Mouse (Mus musculus): ENCODE results near the gene Lonp2. TPM values are rescaled to one million over a fixed set of nuclear protein-coding genes. Genes with fewer than 3 reads are reported as not detected.

The Lonp2 gene
- total and polyA plus RNA-seq, 3 experiments = 42.5 to 73.4 (median 47.8) TPM

GRCm38 (mm10) chr8:86686629-86687028 is 62.8 kb downstream of the Lonp2 start:
- H3K4me1 ChIP-seq (ENCODE audit: insufficient read depth, low read depth, low read length) = no peaks in the 10 kb centered on the region
- peaks cover 44% of the 10 kb centered on the region for H3K36me3 ChIP-seq (replicated peaks)
- no peaks in the 10 kb centered on the region for H3K27me3 ChIP-seq (ENCODE audit: insufficient read depth, low read length)
- H3K9me3 ChIP-seq (replicated peaks) = no peaks in the 10 kb centered on the region
- ATAC-seq (ENCODE audit: extremely low read depth, insufficient number of reproducible peaks, low FRiP score, poor library complexity, severe bottlenecking) = no peak
- DNase-seq (ENCODE audit: low spot score) = no peak
- no peak overlapping the region for H3K4me3 ChIP-seq (ENCODE audit: low read depth, low read length)
- no peak for TF ChIP-seq GATA2 (IDR thresholded peaks at IDR 0.05; ENCODE audit: borderline replicate concordance, low read depth, low read length)
- no peak for TF ChIP-seq CTCF (IDR thresholded peaks at IDR 0.05; ENCODE audit: low read depth, low read length)
- TF ChIP-seq GATA1 (IDR thresholded peaks at IDR 0.05; ENCODE audit: borderline replicate concordance, low read length) = no peak
- no peak for TF ChIP-seq POLR2AphosphoS5 (IDR thresholded peaks at IDR 0.05; ENCODE audit: insufficient replicate concordance, low read depth, low read length)
- TF ChIP-seq TAL1 (conservative IDR thresholded peaks at IDR 0.05; ENCODE audit: low read depth, low read length) = no peak

DNA sequence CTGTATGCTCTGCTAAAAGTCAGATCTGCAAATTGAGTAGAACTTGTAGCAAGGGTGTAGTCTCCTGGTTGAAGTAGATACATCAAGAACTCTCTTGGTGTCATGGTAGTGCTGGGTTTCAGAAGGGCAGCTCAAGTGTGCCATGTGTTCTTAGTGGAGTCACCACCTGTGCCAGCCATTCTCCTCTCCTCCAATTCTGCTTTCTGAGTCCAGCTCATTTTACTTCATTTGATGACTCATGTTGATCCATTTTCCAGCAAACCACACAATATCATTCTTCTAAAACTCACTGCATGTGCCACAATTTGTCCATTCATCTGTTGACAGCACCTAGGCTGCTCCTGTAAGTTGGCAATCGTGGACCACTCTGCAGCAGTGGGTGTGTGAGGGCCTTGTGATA is 68.3 kb downstream of the Lonp2 start:
- no peak for DNase-seq (ENCODE audit: low spot score)
- no peak for ATAC-seq (ENCODE audit: extremely low read depth, insufficient number of reproducible peaks, low FRiP score, poor library complexity, severe bottlenecking)

DNA sequence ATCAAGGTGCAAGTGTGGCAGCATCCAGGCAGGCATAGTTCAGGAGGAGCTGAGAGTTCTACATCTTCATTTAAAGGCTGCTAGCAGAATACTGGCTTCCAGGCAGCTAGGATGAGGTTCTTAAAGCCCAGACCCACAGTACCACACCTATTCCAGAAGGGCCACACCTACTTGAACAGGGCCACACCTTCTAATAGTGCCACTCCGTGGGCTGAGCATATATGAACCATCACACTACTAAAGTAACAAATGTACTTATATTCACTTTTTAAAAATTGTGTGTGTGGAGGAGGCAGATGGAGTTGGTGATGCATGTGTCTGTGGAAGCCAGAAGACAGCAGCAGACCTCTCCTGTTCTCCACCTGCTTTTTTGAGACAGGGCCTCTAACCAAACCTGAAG is 70.2 kb downstream of the Lonp2 start:
- no peak for DNase-seq (ENCODE audit: low spot score)
- no peak overlapping the region for H3K4me3 ChIP-seq (ENCODE audit: low read depth, low read length)
- no peaks in the 10 kb centered on the region for H3K9me3 ChIP-seq (replicated peaks)
- no peak for ATAC-seq (ENCODE audit: extremely low read depth, insufficient number of reproducible peaks, low FRiP score, poor library complexity, severe bottlenecking)
- no peaks in the 10 kb centered on the region for H3K27me3 ChIP-seq (ENCODE audit: insufficient read depth, low read length)
- H3K36me3 ChIP-seq (replicated peaks) = peaks cover 61% of the 10 kb centered on the region
- H3K4me1 ChIP-seq (ENCODE audit: insufficient read depth, low read depth, low read length) = peaks cover 2% of the 10 kb centered on the region
- TF ChIP-seq CTCF (IDR thresholded peaks at IDR 0.05; ENCODE audit: low read depth, low read length) = no peak
- TF ChIP-seq TAL1 (conservative IDR thresholded peaks at IDR 0.05; ENCODE audit: low read depth, low read length) = no peak
- no peak for TF ChIP-seq GATA1 (IDR thresholded peaks at IDR 0.05; ENCODE audit: borderline replicate concordance, low read length)
- TF ChIP-seq POLR2AphosphoS5 (IDR thresholded peaks at IDR 0.05; ENCODE audit: insufficient replicate concordance, low read depth, low read length) = no peak
- TF ChIP-seq GATA2 (IDR thresholded peaks at IDR 0.05; ENCODE audit: borderline replicate concordance, low read depth, low read length) = no peak

More for the DNA sequence above, 68.3 kb downstream of the Lonp2 start:
- no peaks in the 10 kb centered on the region; the same call in 1 of the 2 replicates for H3K4me1 ChIP-seq (ENCODE audit: insufficient read depth, low read depth, low read length)
- TF ChIP-seq CTCF (IDR thresholded peaks at IDR 0.05; ENCODE audit: low read depth, low read length) (no peak), GATA2 (IDR thresholded peaks at IDR 0.05; ENCODE audit: borderline replicate concordance, low read depth, low read length) (no peak), TAL1 (conservative IDR thresholded peaks at IDR 0.05; ENCODE audit: low read depth, low read length) (no peak), GATA1 (IDR thresholded peaks at IDR 0.05; ENCODE audit: borderline replicate concordance, low read length) (no peak), POLR2AphosphoS5 (IDR thresholded peaks at IDR 0.05; ENCODE audit: insufficient replicate concordance, low read depth, low read length) (no peak)
- H3K27me3 ChIP-seq (ENCODE audit: insufficient read depth, low read length) = no peaks in the 10 kb centered on the region
- H3K4me3 ChIP-seq (ENCODE audit: low read depth, low read length) = no peak overlapping the region
- no peaks in the 10 kb centered on the region for H3K9me3 ChIP-seq (replicated peaks)
- H3K36me3 ChIP-seq (replicated peaks) = peaks cover 70% of the 10 kb centered on the region

GRCm38 (mm10) chr8:86695703-86696102 is 71.9 kb downstream of the Lonp2 start:
- Histone ChIP-seq H3K4me3 (ENCODE audit: low read depth, low read length) (no peak overlapping the region), H3K4me1 (ENCODE audit: insufficient read depth, low read depth, low read length) (peaks cover 10% of the 10 kb centered on the region), H3K27me3 (ENCODE audit: insufficient read depth, low read length) (no peaks in the 10 kb centered on the region), H3K9me3 (replicated peaks) (no peaks in the 10 kb centered on the region), H3K36me3 (replicated peaks) (peaks cover 63% of the 10 kb centered on the region)
- DNase-seq (ENCODE audit: low spot score) (no peak), ATAC-seq (ENCODE audit: extremely low read depth, insufficient number of reproducible peaks, low FRiP score, poor library complexity, severe bottlenecking) (no peak)
- TF ChIP-seq TAL1 (conservative IDR thresholded peaks at IDR 0.05; ENCODE audit: low read depth, low read length) (no peak), CTCF (IDR thresholded peaks at IDR 0.05; ENCODE audit: low read depth, low read length) (no peak), GATA1 (IDR thresholded peaks at IDR 0.05; ENCODE audit: borderline replicate concordance, low read length) (no peak), GATA2 (IDR thresholded peaks at IDR 0.05; ENCODE audit: borderline replicate concordance, low read depth, low read length) (no peak), POLR2AphosphoS5 (IDR thresholded peaks at IDR 0.05; ENCODE audit: insufficient replicate concordance, low read depth, low read length) (no peak)

DNA sequence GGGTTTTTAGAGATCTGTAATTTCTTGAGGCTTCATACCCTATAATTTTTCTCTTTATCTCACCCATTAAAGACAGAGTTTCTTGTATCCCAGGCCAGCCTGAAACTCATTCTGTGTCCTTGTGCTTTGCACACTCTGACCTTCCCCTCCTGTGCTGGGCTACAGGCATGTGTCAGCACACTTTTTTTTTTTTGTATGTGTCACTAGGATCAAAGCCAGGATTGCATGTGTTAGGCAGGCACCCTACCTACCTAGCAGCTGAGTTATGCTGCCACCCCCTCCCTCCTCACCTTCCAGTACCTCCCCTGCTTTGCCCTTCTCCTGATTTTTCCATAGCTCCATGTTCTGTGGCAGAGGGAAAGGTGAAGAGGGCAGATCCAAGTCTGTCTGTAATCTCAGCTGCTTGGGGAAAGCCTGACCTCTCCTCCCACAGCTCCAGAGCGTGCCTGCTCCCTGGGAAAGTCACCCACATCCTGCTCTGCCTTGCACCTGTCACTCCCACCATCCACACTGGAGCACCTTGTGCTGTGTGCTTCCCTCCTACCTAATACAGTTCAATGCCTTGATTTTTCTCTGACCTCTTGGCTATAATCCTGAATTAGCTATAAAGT is 75.1 kb downstream of the Lonp2 start:
- peaks cover 49% of the 10 kb centered on the region for H3K36me3 ChIP-seq (replicated peaks)
- ATAC-seq (ENCODE audit: extremely low read depth, insufficient number of reproducible peaks, low FRiP score, poor library complexity, severe bottlenecking) = no peak
- TF ChIP-seq TAL1 (conservative IDR thresholded peaks at IDR 0.05; ENCODE audit: low read depth, low read length) (no peak), CTCF (IDR thresholded peaks at IDR 0.05; ENCODE audit: low read depth, low read length) (no peak), POLR2AphosphoS5 (IDR thresholded peaks at IDR 0.05; ENCODE audit: insufficient replicate concordance, low read depth, low read length) (no peak), GATA2 (IDR thresholded peaks at IDR 0.05; ENCODE audit: borderline replicate concordance, low read depth, low read length) (no peak), GATA1 (IDR thresholded peaks at IDR 0.05; ENCODE audit: borderline replicate concordance, low read length) (no peak)

DNA sequence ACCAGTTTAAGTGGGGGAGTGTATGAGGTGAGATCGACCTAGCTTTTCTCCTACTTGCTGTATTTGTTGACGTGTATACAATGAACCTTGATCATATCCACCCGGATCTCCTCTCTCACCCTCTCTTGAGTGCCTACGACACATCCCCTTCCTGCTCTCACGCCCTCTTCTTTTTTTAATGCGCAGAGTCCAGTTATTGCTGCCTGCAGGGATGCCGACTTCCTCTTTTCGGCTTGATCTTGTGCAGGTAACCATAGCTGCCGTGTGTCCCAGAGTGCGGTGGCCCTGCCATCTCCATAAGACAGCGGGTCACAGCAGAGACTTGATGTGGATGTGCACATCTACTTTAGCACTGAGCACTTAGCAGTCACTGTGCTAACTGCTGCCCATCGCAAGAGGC is 75.6 kb downstream of the Lonp2 start:
- ATAC-seq (ENCODE audit: extremely low read depth, insufficient number of reproducible peaks, low FRiP score, poor library complexity, severe bottlenecking) = no peak
- H3K36me3 ChIP-seq (replicated peaks) = peaks cover 46% of the 10 kb centered on the region

More for the DNA sequence above, 75.1 kb downstream of the Lonp2 start:
- DNase-seq (ENCODE audit: low spot score) = no peak
- Histone ChIP-seq H3K4me1 (ENCODE audit: insufficient read depth, low read depth, low read length) (peaks cover 15% of the 10 kb centered on the region), H3K9me3 (replicated peaks) (no peaks in the 10 kb centered on the region), H3K4me3 (ENCODE audit: low read depth, low read length) (no peak overlapping the region), H3K27me3 (ENCODE audit: insufficient read depth, low read length) (no peaks in the 10 kb centered on the region)

More for the DNA sequence above, 75.6 kb downstream of the Lonp2 start:
- DNase-seq (ENCODE audit: low spot score) = no peak
- no peak overlapping the region for H3K4me3 ChIP-seq (ENCODE audit: low read depth, low read length)
- peaks cover 15% of the 10 kb centered on the region for H3K4me1 ChIP-seq (ENCODE audit: insufficient read depth, low read depth, low read length)
- no peaks in the 10 kb centered on the region for H3K27me3 ChIP-seq (ENCODE audit: insufficient read depth, low read length)
- H3K9me3 ChIP-seq (replicated peaks) = no peaks in the 10 kb centered on the region
- no peak for TF ChIP-seq GATA1 (IDR thresholded peaks at IDR 0.05; ENCODE audit: borderline replicate concordance, low read length)
- TF ChIP-seq TAL1 (conservative IDR thresholded peaks at IDR 0.05; ENCODE audit: low read depth, low read length) = no peak
